Mouse (Mus musculus) cerebellum, adult 8-10 months (tissue): ENCODE data around the gene Rnf212b.

Experiments
- DNase-seq: peaks from one replicate; pipeline ENCODE4 v3.0.0; 2022

Rnf212b gene

GRCm38 (mm10) chr14:54799686-54800085 is 14.3 kb upstream of the Rnf212b start:
- DNase-seq = no peak

GRCm38 (mm10) chr14:54802428-54802827 is 11.5 kb upstream of the Rnf212b start:
- no peak for DNase-seq

GRCm38 (mm10) chr14:54806124-54806523 is 7.8 kb upstream of the Rnf212b start:
- DNase-seq = no peak

GRCm38 (mm10) chr14:54808718-54809667 is 4.9 kb upstream of the Rnf212b start:
- no peak for DNase-seq

GRCm38 (mm10) chr14:54809668-54810033 is 4.3 kb upstream of the Rnf212b start:
- DNase-seq = no peak

GRCm38 (mm10) chr14:54815737-54816136 is 1.8 kb downstream of the Rnf212b start:
- no peak for DNase-seq

GRCm38 (mm10) chr14:54817791-54818190 is 3.9 kb downstream of the Rnf212b start:
- peak; percentile 46 for DNase-seq

GRCm38 (mm10) chr14:54822301-54822700 is 8.4 kb downstream of the Rnf212b start:
- no peak for DNase-seq

GRCm38 (mm10) chr14:54823716-54824115 is 9.8 kb downstream of the Rnf212b start:
- peak; percentile 13 for DNase-seq

- DNase-seq = no peak
Observed at GRCm38 (mm10) chr14:54843461-54843860, 29.5 kb downstream of the Rnf212b start.

GRCm38 (mm10) chr14:54855726-54856125 is 41.8 kb downstream of the Rnf212b start:
- no peak for DNase-seq

- no peak for DNase-seq
Observed at GRCm38 (mm10) chr14:54856703-54857102, 42.8 kb downstream of the Rnf212b start.

GRCm38 (mm10) chr14:54857891-54858290 is 44.0 kb downstream of the Rnf212b start:
- DNase-seq = peak; percentile 57

GRCm38 (mm10) chr14:54860511-54860910 is 46.6 kb downstream of the Rnf212b start:
- peak; percentile 71 for DNase-seq

GRCm38 (mm10) chr14:54863501-54864312 is 49.8 kb downstream of the Rnf212b start:
- DNase-seq = peak; percentile 89

- no peak for DNase-seq
Observed at GRCm38 (mm10) chr14:54864313-54865036, 50.5 kb downstream of the Rnf212b start.

- no peak for DNase-seq
Observed at GRCm38 (mm10) chr14:54865626-54866025, 51.7 kb downstream of the Rnf212b start.

GRCm38 (mm10) chr14:54866268-54866667 is 52.3 kb downstream of the Rnf212b start:
- no peak for DNase-seq

- DNase-seq = no peak
Observed at GRCm38 (mm10) chr14:54866936-54867335, 53.0 kb downstream of the Rnf212b start.

GRCm38 (mm10) chr14:54868026-54868425 is 54.1 kb downstream of the Rnf212b start:
- DNase-seq = no peak

GRCm38 (mm10) chr14:54870861-54871260 is 56.9 kb downstream of the Rnf212b start, which contains the start of gene Homez:
Gene Homez, minus strand, starts transcription at chr14:54870961.
- DNase-seq = no peak

- no peak for DNase-seq
Observed at GRCm38 (mm10) chr14:54874165-54874564, 60.2 kb downstream of the Rnf212b start.
